Mouse (Mus musculus) intestine, embryonic 14.5 days (tissue): ENCODE data around the gene Dscam. TPM values are rescaled to one million over a fixed set of nuclear protein-coding genes. Genes with fewer than 3 reads are reported as not detected.

Experiments used
- polyA plus RNA-seq: library from polyadenylated mRNA; unstranded; fragments of >200 nt; fragmentation: Nextera tagmentation; extraction: Ambion mirVana; gene quantifications from 2 replicates; pipeline ENCODE4 v1.2.1, GENCODE M21; 2014

The Dscam gene
- polyA plus RNA-seq, 1 experiment from 2014 or later = 0.37 TPM

Other genes with a start within 250 kb of the Dscam start
- gene Bace2, start 186.0 kb upstream of the Dscam start, polyA plus RNA-seq = 9.7 and 10.8 TPM in 2 replicates